Mouse (Mus musculus): ENCODE measurements at regions not wholly inside any gene's neighbourhood (a gene's known extent, or its start where the extent isn't known, plus 50 kb on each side); places are given as distances from the start of the nearest gene placed in this dataset.

DNA sequence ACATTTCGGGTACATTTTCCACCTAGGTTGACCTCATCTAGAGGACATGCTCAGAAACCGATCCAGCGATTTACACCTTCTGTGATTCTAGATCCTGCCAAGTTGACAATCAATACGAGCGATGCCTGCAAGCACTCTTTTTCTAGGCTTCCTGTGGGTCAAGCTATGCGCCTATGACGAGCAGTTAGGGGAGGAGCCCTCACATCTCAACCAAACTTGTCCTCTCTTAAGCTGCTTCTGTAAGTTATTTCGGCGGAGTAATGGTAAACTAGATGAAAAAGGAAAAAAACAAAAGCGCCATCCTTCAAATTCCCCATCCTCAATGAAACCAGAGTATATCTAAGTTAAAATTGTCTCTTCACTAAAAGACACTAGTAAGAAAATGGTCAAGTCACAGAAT, 858.5 kb downstream of the Zfp704 start:
- H3K27me3 ChIP-seq (replicated peaks) = 0 out of 2 replicates have a peak, but pooled peaks cover 3% of the 10 kb centered on the region
- no peak overlapping the region for H3K4me2 ChIP-seq
- H3K36me3 ChIP-seq (replicated peaks) = no peaks in the 10 kb centered on the region
- no peak overlapping the region for H3K27ac ChIP-seq
- H3K4me1 ChIP-seq = peaks cover 6% of the 10 kb centered on the region; the same call in 1 of the 2 replicates
- 91% methylated on average over 10 of the region's 10 CpGs for WGBS
- H3K4me3 ChIP-seq = no peak overlapping the region
- no peak for ATAC-seq (replicated peaks)
- H3K9ac ChIP-seq = no peak overlapping the region
- no peaks in the 10 kb centered on the region for H3K9me3 ChIP-seq

DNA sequence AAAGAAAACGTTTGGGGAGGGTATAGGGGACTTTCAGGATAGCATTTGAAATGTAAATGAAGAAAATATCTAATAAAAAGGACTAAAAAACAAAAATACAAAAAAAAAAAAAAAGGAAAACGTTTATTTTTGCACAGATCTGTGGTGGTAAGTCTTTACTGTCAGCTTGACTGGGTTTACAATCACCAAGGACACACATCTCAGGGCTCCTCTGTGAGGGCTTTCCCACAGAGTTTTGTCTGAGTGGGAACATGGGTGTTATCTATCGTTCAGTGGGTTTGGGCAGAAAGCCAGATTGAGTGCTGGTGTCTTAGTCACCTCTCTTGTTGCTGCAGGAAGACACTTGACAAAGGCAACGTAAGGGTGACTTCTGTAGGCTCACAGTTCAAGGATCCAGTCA, 859.0 kb downstream of the Zfp704 start:
- Histone ChIP-seq H3K4me1 (peaks cover 6% of the 10 kb centered on the region; the same call in 1 of the 2 replicates), H3K9me3 (no peaks in the 10 kb centered on the region), H3K27ac (no peak overlapping the region), H3K9ac (no peak overlapping the region), H3K4me2 (no peak overlapping the region), H3K36me3 (replicated peaks) (no peaks in the 10 kb centered on the region), H3K27me3 (replicated peaks) (0 out of 2 replicates have a peak, but pooled peaks cover 3% of the 10 kb centered on the region), H3K4me3 (no peak overlapping the region)
- WGBS = 70% methylated on average over 4 of the region's 4 CpGs
- no peak for ATAC-seq (replicated peaks)

DNA sequence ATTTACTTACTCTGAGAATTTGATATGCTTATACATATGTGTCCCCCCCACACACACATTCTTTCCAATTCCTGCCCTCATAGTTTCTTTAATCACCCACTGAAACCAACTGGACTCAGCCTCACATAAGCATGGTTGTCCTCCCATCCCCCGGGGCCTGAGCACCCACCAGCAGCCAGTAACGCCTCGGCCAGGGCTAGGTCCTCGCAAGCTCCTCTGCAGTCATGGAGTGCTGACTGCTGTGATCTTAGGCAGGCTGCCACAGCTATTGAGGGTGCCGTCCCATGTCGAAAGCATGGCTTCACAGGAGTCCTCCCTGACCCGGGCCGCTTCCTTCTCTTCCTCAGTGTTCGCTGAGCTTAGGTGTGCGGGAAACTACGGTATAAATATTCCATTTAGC, 859.7 kb downstream of the Zfp704 start:
- Histone ChIP-seq H3K27ac (no peak overlapping the region), H3K4me2 (no peak overlapping the region), H3K9me3 (no peaks in the 10 kb centered on the region), H3K27me3 (replicated peaks) (0 out of 2 replicates have a peak, but pooled peaks cover 3% of the 10 kb centered on the region), H3K4me3 (no peak overlapping the region), H3K4me1 (peaks cover 6% of the 10 kb centered on the region; the same call in 1 of the 2 replicates), H3K9ac (no peak overlapping the region), H3K36me3 (replicated peaks) (no peaks in the 10 kb centered on the region)
- 87% methylated on average over 11 of the region's 11 CpGs for WGBS
- ATAC-seq (replicated peaks) = no peak

DNA sequence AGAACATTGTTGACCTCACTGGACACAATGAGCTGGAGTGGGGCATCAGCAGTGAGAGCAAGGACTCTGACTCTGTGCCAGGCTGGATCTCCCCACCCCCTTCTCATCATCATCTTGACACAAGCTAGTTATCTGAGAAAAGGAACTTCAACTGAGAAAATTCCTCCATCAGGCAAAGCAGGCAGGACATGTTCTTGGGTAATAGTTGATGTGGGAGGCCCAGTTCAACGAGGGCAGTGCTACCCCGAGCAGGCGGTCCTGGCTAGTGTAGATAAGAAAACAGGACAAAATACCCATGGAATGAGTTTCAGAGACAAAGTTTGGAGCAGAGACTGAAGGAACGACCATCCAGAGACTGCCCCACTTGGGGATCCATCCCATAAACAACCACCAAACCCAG, 862.7 kb downstream of the Zfp704 start:
- Histone ChIP-seq H3K4me3 (no peak overlapping the region), H3K9ac (no peak overlapping the region), H3K27me3 (replicated peaks) (no peaks in the 10 kb centered on the region), H3K4me1 (no peaks in the 10 kb centered on the region), H3K9me3 (no peaks in the 10 kb centered on the region), H3K36me3 (replicated peaks) (no peaks in the 10 kb centered on the region), H3K27ac (no peak overlapping the region), H3K4me2 (no peak overlapping the region)
- ATAC-seq (replicated peaks) = no peak
- 88% methylated on average over 4 of the region's 4 CpGs for WGBS

DNA sequence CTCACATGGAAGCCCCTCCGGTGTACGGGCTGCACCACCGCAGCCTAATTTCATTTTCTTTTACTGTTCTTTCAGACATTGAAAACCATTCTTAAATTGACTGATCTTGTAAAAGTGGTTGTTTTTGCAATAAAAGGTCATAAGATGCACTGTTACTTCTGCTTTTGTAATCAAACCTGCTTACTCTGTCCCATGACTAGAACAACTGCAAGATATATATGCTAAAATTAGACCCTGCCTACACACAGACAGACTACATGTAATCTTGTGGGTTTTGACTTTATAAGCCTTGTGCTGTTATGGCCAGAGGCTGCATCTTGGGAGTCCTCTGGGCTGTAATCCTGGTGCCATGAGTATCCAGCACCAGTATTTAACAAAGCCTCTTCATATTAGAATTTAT, 863.2 kb downstream of the Zfp704 start:
- H3K4me2 ChIP-seq = no peak overlapping the region

DNA sequence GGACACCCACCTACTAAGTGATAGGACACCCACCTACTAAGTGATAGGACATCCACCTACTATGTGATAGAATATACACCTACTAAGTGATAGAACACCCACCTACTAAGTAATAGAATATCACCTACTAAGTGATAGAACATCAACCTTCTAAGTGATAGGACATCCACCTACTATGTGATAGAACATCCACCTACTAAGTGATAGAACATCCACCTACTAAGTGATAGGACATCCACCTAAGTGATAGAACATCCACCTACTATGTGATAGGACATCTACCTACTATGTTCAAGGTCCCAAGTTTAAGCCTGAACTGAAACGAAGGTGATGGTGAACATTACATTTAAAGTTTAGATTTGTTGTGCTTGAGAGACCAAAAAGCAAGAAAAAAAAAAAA, 863.8 kb downstream of the Zfp704 start:
- H3K27ac ChIP-seq = no peak overlapping the region
- H3K4me1 ChIP-seq = no peaks in the 10 kb centered on the region
- H3K4me3 ChIP-seq = no peak overlapping the region
- no peaks in the 10 kb centered on the region for H3K9me3 ChIP-seq
- ATAC-seq (replicated peaks) = no peak
- 91% methylated on average over 1 of the region's 1 CpGs for WGBS
- no peak overlapping the region for H3K4me2 ChIP-seq
- H3K36me3 ChIP-seq (replicated peaks) = no peaks in the 10 kb centered on the region
- H3K9ac ChIP-seq = no peak overlapping the region
- no peaks in the 10 kb centered on the region for H3K27me3 ChIP-seq (replicated peaks)

More for the DNA sequence above, 863.2 kb downstream of the Zfp704 start:
- no peak for ATAC-seq (replicated peaks)
- Histone ChIP-seq H3K9ac (no peak overlapping the region), H3K4me1 (no peaks in the 10 kb centered on the region), H3K27me3 (replicated peaks) (no peaks in the 10 kb centered on the region), H3K4me3 (no peak overlapping the region), H3K27ac (no peak overlapping the region), H3K9me3 (no peaks in the 10 kb centered on the region), H3K36me3 (replicated peaks) (no peaks in the 10 kb centered on the region)
- 96% methylated on average over 3 of the region's 3 CpGs for WGBS

DNA sequence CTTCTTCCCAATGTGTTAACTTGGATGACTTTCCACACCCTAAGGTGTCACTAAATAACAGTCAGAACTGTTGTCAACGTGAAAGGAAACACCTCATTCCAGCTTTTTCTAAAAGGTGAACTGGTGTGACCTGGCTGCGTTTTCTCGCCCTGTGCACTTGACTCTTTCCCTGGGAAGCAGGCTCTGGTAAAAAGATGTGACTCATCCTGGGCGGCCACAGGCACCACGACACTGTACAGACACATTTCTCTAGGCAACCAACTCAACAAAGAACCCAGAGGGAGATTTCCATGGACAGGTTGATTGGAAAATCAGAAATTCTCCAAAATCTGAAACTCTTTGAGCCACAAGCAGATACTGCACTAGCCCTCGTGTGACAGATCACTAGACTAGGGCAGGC, 865.0 kb downstream of the Zfp704 start:
- WGBS = 78% methylated on average over 6 of the region's 6 CpGs
- no peak for ATAC-seq (replicated peaks)
- no peak overlapping the region for H3K4me3 ChIP-seq
- H3K9me3 ChIP-seq = no peaks in the 10 kb centered on the region
- H3K36me3 ChIP-seq (replicated peaks) = no peaks in the 10 kb centered on the region
- H3K27ac ChIP-seq = no peak overlapping the region
- no peaks in the 10 kb centered on the region for H3K27me3 ChIP-seq (replicated peaks)
- H3K9ac ChIP-seq = no peak overlapping the region
- H3K4me1 ChIP-seq = no peaks in the 10 kb centered on the region
- H3K4me2 ChIP-seq = no peak overlapping the region

DNA sequence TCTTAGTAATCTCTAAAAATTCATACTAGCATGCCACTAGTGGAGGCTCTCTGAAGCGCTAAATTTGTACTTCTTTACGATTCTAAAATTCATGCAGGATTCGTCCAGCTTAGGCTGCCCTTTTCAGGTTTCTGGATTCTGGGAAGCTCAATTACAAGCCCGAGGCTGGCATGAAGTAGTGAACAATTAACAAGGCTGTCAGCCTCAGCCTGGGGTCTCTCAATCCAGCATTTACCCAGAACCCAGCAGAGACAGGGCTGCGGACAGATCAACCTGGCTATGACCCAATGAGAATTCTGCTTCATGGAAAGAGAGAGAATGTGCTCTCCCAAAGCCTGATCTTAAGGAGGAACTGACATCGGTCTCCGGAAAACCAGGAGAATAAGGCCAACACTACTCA, 866.2 kb downstream of the Zfp704 start:
- Histone ChIP-seq H3K4me1 (no peaks in the 10 kb centered on the region), H3K4me2 (no peak overlapping the region), H3K27me3 (replicated peaks) (no peaks in the 10 kb centered on the region), H3K36me3 (replicated peaks) (no peaks in the 10 kb centered on the region), H3K4me3 (no peak overlapping the region), H3K9me3 (no peaks in the 10 kb centered on the region), H3K27ac (no peak overlapping the region), H3K9ac (no peak overlapping the region)
- WGBS = 82% methylated on average over 7 of the region's 7 CpGs
- no peak for ATAC-seq (replicated peaks)

DNA sequence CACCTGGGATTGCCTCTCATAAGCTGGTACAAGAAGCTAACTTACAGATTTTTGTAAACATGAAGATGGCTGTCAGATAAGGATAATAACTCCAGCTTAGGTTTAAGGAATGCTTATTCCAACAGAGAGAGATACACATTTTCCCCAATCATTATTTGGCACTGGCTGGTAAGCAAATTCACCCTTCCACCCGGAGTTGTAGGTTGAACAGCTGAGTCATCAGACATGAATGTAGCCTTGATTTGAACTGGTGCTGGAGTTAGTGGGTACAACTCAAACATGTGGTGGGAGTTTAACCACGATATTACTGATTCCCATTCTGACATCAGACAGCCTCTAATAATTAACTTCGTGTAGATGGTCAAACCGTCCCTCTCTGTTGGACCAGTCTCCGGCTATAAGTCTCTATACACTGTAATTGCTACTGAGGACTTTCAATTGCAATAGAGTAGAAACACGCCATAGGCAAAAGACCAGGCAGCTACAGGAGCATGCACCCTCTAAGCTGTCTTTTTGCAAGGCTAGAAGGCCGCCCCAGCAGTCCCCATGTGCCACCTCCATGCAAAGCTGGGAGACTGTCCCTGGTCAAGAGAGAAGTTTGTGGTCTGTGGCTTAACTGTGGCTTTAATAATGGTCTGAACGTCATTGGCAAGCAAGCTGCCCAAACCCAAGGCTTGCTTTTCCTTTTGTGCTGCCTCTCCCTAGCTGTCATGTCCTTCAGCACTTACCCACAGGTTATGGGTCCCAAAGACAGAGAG, 868.4 kb downstream of the Zfp704 start:
- 92% methylated on average over 8 of the region's 8 CpGs for WGBS
- no peak overlapping the region for H3K9ac ChIP-seq
- no peaks in the 10 kb centered on the region for H3K36me3 ChIP-seq (replicated peaks)
- H3K9me3 ChIP-seq = no peaks in the 10 kb centered on the region
- ATAC-seq (replicated peaks) = no peak
- no peak overlapping the region for H3K4me3 ChIP-seq
- H3K27ac ChIP-seq = no peak overlapping the region
- peaks cover under 1% of the 10 kb centered on the region; the same call in 1 of the 2 replicates for H3K4me1 ChIP-seq
- no peaks in the 10 kb centered on the region for H3K27me3 ChIP-seq (replicated peaks)
- H3K4me2 ChIP-seq = no peak overlapping the region

DNA sequence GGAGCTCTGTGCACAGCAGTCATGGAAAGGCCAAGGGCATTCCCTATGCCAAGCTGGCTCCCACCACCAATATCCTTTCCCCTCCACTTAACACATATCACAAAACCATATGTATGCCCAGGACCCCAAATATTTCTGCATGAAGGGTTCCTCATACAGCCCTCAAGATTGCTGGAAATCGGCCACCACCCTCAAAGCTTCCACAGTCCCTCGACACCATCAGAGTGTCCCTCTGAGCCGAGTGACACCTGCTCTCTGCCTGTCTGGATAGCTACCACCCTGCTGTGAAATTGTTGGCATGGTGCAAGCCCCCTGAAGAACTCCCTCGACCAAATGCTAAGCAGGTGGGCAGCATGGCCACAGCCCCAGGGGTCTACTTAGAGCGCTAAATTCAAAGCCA, 869.2 kb downstream of the Zfp704 start:
- Histone ChIP-seq H3K36me3 (replicated peaks) (no peaks in the 10 kb centered on the region), H3K27ac (no peak overlapping the region), H3K9ac (no peak overlapping the region), H3K4me1 (peaks cover 5% of the 10 kb centered on the region; the same call in 1 of the 2 replicates), H3K4me3 (no peak overlapping the region), H3K27me3 (replicated peaks) (no peaks in the 10 kb centered on the region), H3K9me3 (no peaks in the 10 kb centered on the region), H3K4me2 (no peak overlapping the region)
- no peak for ATAC-seq (replicated peaks)
- 66% methylated on average over 5 of the region's 5 CpGs for WGBS

DNA sequence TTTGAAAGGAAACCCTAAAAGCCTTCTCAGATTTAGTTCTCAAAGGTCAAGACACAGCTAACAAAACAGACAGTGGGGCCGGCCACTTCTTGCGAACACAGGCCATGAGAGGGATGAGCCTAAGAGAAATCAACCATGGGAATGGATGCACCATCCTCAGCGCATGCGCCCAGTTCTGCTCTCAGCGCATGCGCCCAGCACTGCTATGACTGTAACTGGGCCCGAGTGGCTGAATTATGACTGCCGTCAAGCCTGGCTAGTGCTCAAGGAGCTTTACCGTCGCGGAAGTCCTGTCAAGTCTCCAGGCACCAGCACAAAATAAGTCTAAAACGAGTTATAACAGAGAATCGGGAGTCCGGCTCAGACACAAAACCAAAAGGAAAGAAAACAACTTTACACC, 870.6 kb downstream of the Zfp704 start:
- Histone ChIP-seq H3K9me3 (no peaks in the 10 kb centered on the region), H3K27ac (no peak overlapping the region), H3K4me2 (no peak overlapping the region), H3K9ac (no peak overlapping the region), H3K4me1 (peaks cover 5% of the 10 kb centered on the region; the same call in 1 of the 2 replicates), H3K27me3 (replicated peaks) (no peaks in the 10 kb centered on the region), H3K4me3 (no peak overlapping the region), H3K36me3 (replicated peaks) (no peaks in the 10 kb centered on the region)
- WGBS = 92% methylated on average over 14 of the region's 14 CpGs
- ATAC-seq (replicated peaks) = no peak

DNA sequence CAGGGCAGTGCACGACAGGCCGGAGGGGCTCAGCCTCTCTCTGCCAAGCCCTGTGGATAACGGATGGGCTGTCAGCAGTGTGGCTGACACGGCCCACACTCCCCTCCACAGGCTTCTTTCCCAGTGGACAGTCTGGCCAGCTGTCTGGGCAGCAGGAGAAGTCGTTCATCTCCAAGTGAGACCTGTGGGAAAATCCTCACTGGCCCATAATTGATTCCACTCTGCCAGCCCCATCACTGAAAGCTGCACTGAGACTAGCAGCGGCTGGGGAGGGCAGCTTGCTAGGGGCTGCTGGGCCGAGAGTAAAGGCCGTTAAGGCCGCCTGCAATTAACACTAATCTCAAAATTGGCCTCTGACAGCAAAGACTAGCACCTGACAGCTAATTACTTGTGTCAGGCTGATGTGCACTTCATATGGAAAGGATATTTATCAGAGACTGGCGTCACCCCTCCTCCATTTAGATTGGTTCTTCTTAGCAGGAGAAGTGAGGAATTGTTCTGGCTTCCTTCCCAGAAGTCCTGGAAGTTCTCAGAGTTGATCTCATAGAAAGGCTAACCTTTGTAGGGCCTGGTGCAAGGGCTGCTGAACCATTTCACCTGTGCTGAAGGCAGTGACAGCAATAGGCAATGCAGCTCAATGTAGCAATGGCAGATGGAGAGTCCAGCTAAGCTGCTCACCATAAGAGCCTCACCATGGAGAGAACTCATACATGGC, 873.5 kb downstream of the Zfp704 start:
- no peaks in the 10 kb centered on the region for H3K27me3 ChIP-seq (replicated peaks)
- H3K9ac ChIP-seq = no peak overlapping the region
- no peak overlapping the region for H3K27ac ChIP-seq
- no peaks in the 10 kb centered on the region for H3K9me3 ChIP-seq
- peaks cover 5% of the 10 kb centered on the region; the same call in 1 of the 2 replicates for H3K4me1 ChIP-seq
- peak; percentile 78; the same call in 1 of the 2 replicates for ATAC-seq (replicated peaks)
- no peak overlapping the region for H3K4me3 ChIP-seq
- no peak overlapping the region for H3K4me2 ChIP-seq
- WGBS = 30% methylated on average over 10 of the region's 10 CpGs
- H3K36me3 ChIP-seq (replicated peaks) = no peaks in the 10 kb centered on the region

All from midbrain, embryonic 15.5 days (tissue).